Mouse (Mus musculus): Measurements from ENCODE around the gene Adi1. TPM values are rescaled to one million over a fixed set of nuclear protein-coding genes. Genes with fewer than 3 reads are reported as not detected.

Gene Adi1
- polyA plus RNA-seq, 1 experiment from 2014 or later = 111 TPM

GRCm38 (mm10) chr12:28688996-28689395 lies 14.0 kb downstream of the Adi1 start:
- no peak overlapping the region for H3K27ac ChIP-seq (ENCODE audit: low read length)
- no peak overlapping the region for H3K4me3 ChIP-seq (ENCODE audit: low read length)
- peaks cover 9% of the 10 kb centered on the region; the same call in 1 of the 2 replicates for H3K36me3 ChIP-seq (ENCODE audit: control insufficient read depth, insufficient read depth, low read length)
- no peak for ATAC-seq
- no peaks in the 10 kb centered on the region for H3K9me3 ChIP-seq (ENCODE audit: control insufficient read depth, low read length)
- no peak overlapping the region for H3K4me2 ChIP-seq (ENCODE audit: low read depth, low read length)
- H3K27me3 ChIP-seq (replicated peaks; ENCODE audit: control insufficient read depth, insufficient read depth, low read length) = no peaks in the 10 kb centered on the region
- WGBS = 86% methylated on average over 6 of the region's 6 CpGs
- no peak overlapping the region for H3K9ac ChIP-seq (ENCODE audit: low read depth, low read length)
- no peaks in the 10 kb centered on the region for H3K4me1 ChIP-seq (ENCODE audit: control insufficient read depth, insufficient read depth, low read length)

GRCm38 (mm10) chr12:28690730-28691129 lies 15.7 kb downstream of the Adi1 start:
- H3K27ac ChIP-seq (ENCODE audit: low read length) = no peak overlapping the region
- no peak overlapping the region for H3K9ac ChIP-seq (ENCODE audit: low read depth, low read length)
- no peak overlapping the region for H3K4me2 ChIP-seq (ENCODE audit: low read depth, low read length)
- H3K27me3 ChIP-seq (replicated peaks; ENCODE audit: control insufficient read depth, insufficient read depth, low read length) = no peaks in the 10 kb centered on the region
- H3K4me1 ChIP-seq (ENCODE audit: control insufficient read depth, insufficient read depth, low read length) = no peaks in the 10 kb centered on the region
- no peaks in the 10 kb centered on the region for H3K9me3 ChIP-seq (ENCODE audit: control insufficient read depth, low read length)
- WGBS = 94% methylated on average over 7 of the region's 7 CpGs
- no peak for ATAC-seq
- H3K36me3 ChIP-seq (ENCODE audit: control insufficient read depth, insufficient read depth, low read length) = peaks cover 9% of the 10 kb centered on the region; the same call in 1 of the 2 replicates
- no peak overlapping the region for H3K4me3 ChIP-seq (ENCODE audit: low read length)

GRCm38 (mm10) chr12:28693738-28694137 lies 18.7 kb downstream of the Adi1 start:
- ATAC-seq = no peak

GRCm38 (mm10) chr12:28694231-28694630 lies 19.2 kb downstream of the Adi1 start:
- ATAC-seq = no peak
- WGBS = 76% methylated on average over 2 of the region's 2 CpGs
- peaks cover 8% of the 10 kb centered on the region; the same call in 1 of the 2 replicates for H3K36me3 ChIP-seq (ENCODE audit: control insufficient read depth, insufficient read depth, low read length)

More at GRCm38 (mm10) chr12:28693738-28694137, 18.7 kb downstream of the Adi1 start:
- Histone ChIP-seq H3K4me3 (ENCODE audit: low read length) (no peak overlapping the region), H3K4me1 (ENCODE audit: control insufficient read depth, insufficient read depth, low read length) (peaks cover 5% of the 10 kb centered on the region; the same call in 1 of the 2 replicates), H3K4me2 (ENCODE audit: low read depth, low read length) (no peak overlapping the region), H3K36me3 (ENCODE audit: control insufficient read depth, insufficient read depth, low read length) (peaks cover 9% of the 10 kb centered on the region; the same call in 1 of the 2 replicates), H3K9ac (ENCODE audit: low read depth, low read length) (no peak overlapping the region), H3K9me3 (ENCODE audit: control insufficient read depth, low read length) (no peaks in the 10 kb centered on the region), H3K27me3 (replicated peaks; ENCODE audit: control insufficient read depth, insufficient read depth, low read length) (no peaks in the 10 kb centered on the region), H3K27ac (ENCODE audit: low read length) (no peak overlapping the region)
- 69% methylated on average over 3 of the region's 3 CpGs for WGBS

GRCm38 (mm10) chr12:28694776-28695175 lies 19.7 kb downstream of the Adi1 start:
- 89% methylated on average over 7 of the region's 7 CpGs for WGBS
- no peak overlapping the region for H3K4me2 ChIP-seq (ENCODE audit: low read depth, low read length)
- H3K9ac ChIP-seq (ENCODE audit: low read depth, low read length) = no peak overlapping the region
- peaks cover 5% of the 10 kb centered on the region; the same call in 1 of the 2 replicates for H3K36me3 ChIP-seq (ENCODE audit: control insufficient read depth, insufficient read depth, low read length)
- H3K4me1 ChIP-seq (ENCODE audit: control insufficient read depth, insufficient read depth, low read length) = peaks cover 5% of the 10 kb centered on the region; the same call in 1 of the 2 replicates
- H3K4me3 ChIP-seq (ENCODE audit: low read length) = no peak overlapping the region
- ATAC-seq = no peak
- H3K27ac ChIP-seq (ENCODE audit: low read length) = no peak overlapping the region
- H3K9me3 ChIP-seq (ENCODE audit: control insufficient read depth, low read length) = no peaks in the 10 kb centered on the region
- H3K27me3 ChIP-seq (replicated peaks; ENCODE audit: control insufficient read depth, insufficient read depth, low read length) = no peaks in the 10 kb centered on the region

More at GRCm38 (mm10) chr12:28694231-28694630, 19.2 kb downstream of the Adi1 start:
- H3K9ac ChIP-seq (ENCODE audit: low read depth, low read length) = no peak overlapping the region
- peaks cover 5% of the 10 kb centered on the region; the same call in 1 of the 2 replicates for H3K4me1 ChIP-seq (ENCODE audit: control insufficient read depth, insufficient read depth, low read length)
- H3K9me3 ChIP-seq (ENCODE audit: control insufficient read depth, low read length) = no peaks in the 10 kb centered on the region
- H3K27ac ChIP-seq (ENCODE audit: low read length) = no peak overlapping the region
- H3K27me3 ChIP-seq (replicated peaks; ENCODE audit: control insufficient read depth, insufficient read depth, low read length) = no peaks in the 10 kb centered on the region
- H3K4me3 ChIP-seq (ENCODE audit: low read length) = no peak overlapping the region
- no peak overlapping the region for H3K4me2 ChIP-seq (ENCODE audit: low read depth, low read length)

GRCm38 (mm10) chr12:28697821-28698595 lies 23.0 kb downstream of the Adi1 start:
- 0 out of 2 replicates have a peak, but pooled peaks cover 3% of the 10 kb centered on the region for H3K36me3 ChIP-seq (ENCODE audit: control insufficient read depth, insufficient read depth, low read length)
- H3K4me2 ChIP-seq (ENCODE audit: low read depth, low read length) = no peak overlapping the region
- peak; percentile 51; the same call in 1 of the 2 replicates for ATAC-seq
- no peak overlapping the region for H3K9ac ChIP-seq (ENCODE audit: low read depth, low read length)
- no peaks in the 10 kb centered on the region for H3K27me3 ChIP-seq (replicated peaks; ENCODE audit: control insufficient read depth, insufficient read depth, low read length)
- WGBS = 62% methylated on average over 14 of the region's 14 CpGs
- H3K4me3 ChIP-seq (ENCODE audit: low read length) = no peak overlapping the region
- H3K9me3 ChIP-seq (ENCODE audit: control insufficient read depth, low read length) = no peaks in the 10 kb centered on the region
- peaks cover 5% of the 10 kb centered on the region; the same call in 1 of the 2 replicates for H3K4me1 ChIP-seq (ENCODE audit: control insufficient read depth, insufficient read depth, low read length)
- no peak overlapping the region for H3K27ac ChIP-seq (ENCODE audit: low read length)

GRCm38 (mm10) chr12:28699086-28699485 lies 24.1 kb downstream of the Adi1 start:
- Histone ChIP-seq H3K9ac (ENCODE audit: low read depth, low read length) (no peak overlapping the region), H3K4me1 (ENCODE audit: control insufficient read depth, insufficient read depth, low read length) (peaks cover 5% of the 10 kb centered on the region; the same call in 1 of the 2 replicates)
- 69% methylated on average over 5 of the region's 5 CpGs for WGBS

GRCm38 (mm10) chr12:28699656-28700055 lies 24.6 kb downstream of the Adi1 start:
- no peak overlapping the region for H3K4me2 ChIP-seq (ENCODE audit: low read depth, low read length)
- H3K4me1 ChIP-seq (ENCODE audit: control insufficient read depth, insufficient read depth, low read length) = peaks cover 5% of the 10 kb centered on the region; the same call in 1 of the 2 replicates
- no peak overlapping the region for H3K9ac ChIP-seq (ENCODE audit: low read depth, low read length)
- ATAC-seq = no peak; the same call in 1 of the 2 replicates
- H3K27me3 ChIP-seq (replicated peaks; ENCODE audit: control insufficient read depth, insufficient read depth, low read length) = no peaks in the 10 kb centered on the region
- no peaks in the 10 kb centered on the region for H3K9me3 ChIP-seq (ENCODE audit: control insufficient read depth, low read length)
- 8% methylated on average over 6 of the region's 6 CpGs for WGBS
- 0 out of 2 replicates have a peak, but pooled peaks cover 3% of the 10 kb centered on the region for H3K36me3 ChIP-seq (ENCODE audit: control insufficient read depth, insufficient read depth, low read length)
- no peak overlapping the region for H3K27ac ChIP-seq (ENCODE audit: low read length)
- H3K4me3 ChIP-seq (ENCODE audit: low read length) = no peak overlapping the region

More at GRCm38 (mm10) chr12:28699086-28699485, 24.1 kb downstream of the Adi1 start:
- Histone ChIP-seq H3K4me3 (ENCODE audit: low read length) (no peak overlapping the region), H3K4me2 (ENCODE audit: low read depth, low read length) (no peak overlapping the region), H3K27ac (ENCODE audit: low read length) (no peak overlapping the region), H3K9me3 (ENCODE audit: control insufficient read depth, low read length) (no peaks in the 10 kb centered on the region), H3K27me3 (replicated peaks; ENCODE audit: control insufficient read depth, insufficient read depth, low read length) (no peaks in the 10 kb centered on the region), H3K36me3 (ENCODE audit: control insufficient read depth, insufficient read depth, low read length) (0 out of 2 replicates have a peak, but pooled peaks cover 3% of the 10 kb centered on the region)
- no peak for ATAC-seq

GRCm38 (mm10) chr12:28700101-28700511 lies 25.1 kb downstream of the Adi1 start:
- Histone ChIP-seq H3K4me3 (ENCODE audit: low read length) (no peak overlapping the region), H3K36me3 (ENCODE audit: control insufficient read depth, insufficient read depth, low read length) (0 out of 2 replicates have a peak, but pooled peaks cover 3% of the 10 kb centered on the region), H3K27me3 (replicated peaks; ENCODE audit: control insufficient read depth, insufficient read depth, low read length) (no peaks in the 10 kb centered on the region), H3K4me1 (ENCODE audit: control insufficient read depth, insufficient read depth, low read length) (peaks cover 5% of the 10 kb centered on the region; the same call in 1 of the 2 replicates), H3K9ac (ENCODE audit: low read depth, low read length) (0 out of 2 replicates have a peak overlapping the region, but pooled peaks have one; percentile 15), H3K27ac (ENCODE audit: low read length) (0 out of 2 replicates have a peak overlapping the region, but pooled peaks have one; percentile 21), H3K4me2 (ENCODE audit: low read depth, low read length) (no peak overlapping the region), H3K9me3 (ENCODE audit: control insufficient read depth, low read length) (no peaks in the 10 kb centered on the region)
- ATAC-seq = no peak
- 33% methylated on average over 3 of the region's 3 CpGs for WGBS
